Mouse (Mus musculus): ENCODE measurements around the gene Tspear. TPM values are rescaled to one million over a fixed set of nuclear protein-coding genes. Genes with fewer than 3 reads are reported as not detected.
"Not testable (repeated sequence)": the region's sequence is repeated elsewhere in the genome, so short reads cannot be mapped to it uniquely, and the experiment has no call there.

The Tspear gene
- total and polyA plus RNA-seq, 3 experiments = 1.8 to 3.8 TPM; not detected in 1

- peak in 2 of 3 experiments; percentile 38 to 46; a peak in 4 of 6 replicates for TF ChIP-seq CTCF (IDR thresholded peaks at IDR 0.05 in 2 of 3, conservative IDR thresholded peaks at IDR 0.05 in 1 of 3; ENCODE audit: control insufficient read depth in 1 of 3, insufficient read depth in 1 of 3, low read depth in 2 of 3, low read length in 3 of 3, poor library complexity in 1 of 3, severe bottlenecking in 1 of 3)
Measured at GRCm38 (mm10) chr10:77728280-77728679, 41.9 kb downstream of the Tspear start (continued).

- Histone ChIP-seq H3K27me3 (ENCODE audit: control insufficient read depth in 1 of 2, insufficient read depth in 2 of 2, low read length in 2 of 2) (peaks cover 5 to 10% of the 10 kb centered on the region in 2 experiments), H3K9me3 (replicated peaks; ENCODE audit: insufficient read depth, low read length) (no peaks in the 10 kb centered on the region), H3K9ac (ENCODE audit: control insufficient read depth, low read depth, low read length, poor library complexity, severe bottlenecking) (no peak overlapping the region), H3K4me3 (ENCODE audit: control insufficient read depth in 1 of 2, insufficient read depth in 1 of 2, low read depth in 2 of 2, low read length in 2 of 2) (no peak overlapping the region), H3K27ac (ENCODE audit: control insufficient read depth, low read depth, low read length) (no peak overlapping the region), H3K79me2 (ENCODE audit: control insufficient read depth, insufficient read depth, low read length, poor library complexity) (no peaks in the 10 kb centered on the region), H3K36me3 (ENCODE audit: control insufficient read depth in 1 of 2, insufficient read depth in 2 of 2, low read length in 2 of 2) (no peaks in the 10 kb centered on the region), H3K4me1 (ENCODE audit: control insufficient read depth in 1 of 2, insufficient read depth in 2 of 2, low read length in 2 of 2) (no peaks in the 10 kb centered on the region)
- peak; percentile 51 for DNase-seq (ENCODE audit: low read depth, low spot score)
- TF ChIP-seq ZC3H11A (IDR thresholded peaks at IDR 0.05; ENCODE audit: low read depth, low read length) (peak; percentile 17), CTCF (IDR thresholded peaks at IDR 0.05 in 2 of 3, conservative IDR thresholded peaks at IDR 0.05 in 1 of 3; ENCODE audit: control insufficient read depth in 1 of 3, insufficient read depth in 1 of 3, low read depth in 2 of 3, low read length in 3 of 3, poor library complexity in 1 of 3, severe bottlenecking in 1 of 3) (peak; percentile 74 to 91 (median 88)), SMC3 (IDR thresholded peaks at IDR 0.05; ENCODE audit: low read depth, low read length) (peak; percentile 62), GATA1 (IDR thresholded peaks at IDR 0.05; ENCODE audit: low read depth, low read length) (no peak), RAD21 (IDR thresholded peaks at IDR 0.05; ENCODE audit: low read depth, low read length) (peak; percentile 26)
Measured at GRCm38 (mm10) chr10:77729241-77729640, 42.9 kb downstream of the Tspear start.

GRCm38 (mm10) chr10:77735928-77736327 lies 49.6 kb downstream of the Tspear start:
- Histone ChIP-seq H3K9ac (ENCODE audit: control insufficient read depth, low read depth, low read length, poor library complexity, severe bottlenecking) (no peak overlapping the region), H3K79me2 (ENCODE audit: control insufficient read depth, insufficient read depth, low read length, poor library complexity) (no peaks in the 10 kb centered on the region), H3K27me3 (ENCODE audit: control insufficient read depth in 1 of 2, insufficient read depth in 2 of 2, low read length in 2 of 2) (peaks cover 5 to 12% of the 10 kb centered on the region in 2 experiments), H3K9me3 (replicated peaks; ENCODE audit: insufficient read depth, low read length) (no peaks in the 10 kb centered on the region), H3K27ac (ENCODE audit: control insufficient read depth, low read depth, low read length) (no peak overlapping the region), H3K4me1 (ENCODE audit: control insufficient read depth in 1 of 2, insufficient read depth in 2 of 2, low read length in 2 of 2) (no peaks in the 10 kb centered on the region), H3K4me3 (ENCODE audit: control insufficient read depth in 1 of 2, insufficient read depth in 1 of 2, low read depth in 2 of 2, low read length in 2 of 2) (no peak overlapping the region), H3K36me3 (ENCODE audit: control insufficient read depth in 1 of 2, insufficient read depth in 2 of 2, low read length in 2 of 2) (no peaks in the 10 kb centered on the region)
- no peak for TF ChIP-seq CHD1 (IDR thresholded peaks at IDR 0.05; ENCODE audit: low read depth, low read length)
- TF ChIP-seq MXI1 (IDR thresholded peaks at IDR 0.05; ENCODE audit: low read depth, low read length) = no peak
- TF ChIP-seq POLR2AphosphoS5 (IDR thresholded peaks at IDR 0.05; ENCODE audit: borderline replicate concordance, low read depth, low read length) = no peak
- TF ChIP-seq EP300 (IDR thresholded peaks at IDR 0.05; ENCODE audit: low read depth in 1 of 2, low read length in 2 of 2) = no peak
- no peak for TF ChIP-seq TAL1 (IDR thresholded peaks at IDR 0.05; ENCODE audit: low read length)
- no peak for TF ChIP-seq USF2 (IDR thresholded peaks at IDR 0.05; ENCODE audit: borderline replicate concordance in 1 of 2, insufficient read depth in 1 of 2, low read depth in 1 of 2, low read length in 2 of 2)
- DNase-seq (ENCODE audit: low read depth, low spot score) = no peak

DNA sequence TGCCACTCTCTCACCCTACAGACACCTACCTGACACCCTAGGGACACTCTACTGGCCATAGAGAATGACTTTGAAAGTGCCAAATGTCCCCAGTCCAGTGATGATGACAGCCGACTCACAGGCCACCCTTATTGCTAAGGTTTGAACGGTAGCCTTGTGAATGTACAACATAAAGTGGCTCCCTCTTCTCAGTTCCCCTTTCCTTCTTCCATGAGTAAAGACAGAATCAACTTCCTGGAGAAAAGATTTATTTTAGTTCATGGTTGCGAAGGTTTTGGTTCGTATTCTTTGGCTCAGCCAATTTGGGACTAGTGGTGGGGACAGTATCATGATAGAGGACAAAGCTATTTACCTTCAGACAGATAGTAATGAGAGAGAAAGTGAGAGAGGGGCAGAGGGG lies 52.6 kb downstream of the Tspear start:
- no peak overlapping the region for H3K9ac ChIP-seq (ENCODE audit: control insufficient read depth, low read depth, low read length, poor library complexity, severe bottlenecking)
- H3K9me3 ChIP-seq (replicated peaks; ENCODE audit: insufficient read depth, low read length) = no peaks in the 10 kb centered on the region
- no peak for DNase-seq (ENCODE audit: low read depth, low spot score)
- H3K79me2 ChIP-seq (ENCODE audit: control insufficient read depth, insufficient read depth, low read length, poor library complexity) = no peaks in the 10 kb centered on the region
- no peak overlapping the region for H3K4me3 ChIP-seq (ENCODE audit: control insufficient read depth in 1 of 2, insufficient read depth in 1 of 2, low read depth in 2 of 2, low read length in 2 of 2)
- peaks cover 4 to 10% of the 10 kb centered on the region in 2 experiments for H3K27me3 ChIP-seq (ENCODE audit: control insufficient read depth in 1 of 2, insufficient read depth in 2 of 2, low read length in 2 of 2)
- H3K4me1 ChIP-seq (ENCODE audit: control insufficient read depth in 1 of 2, insufficient read depth in 2 of 2, low read length in 2 of 2) = no peaks in the 10 kb centered on the region
- H3K27ac ChIP-seq (ENCODE audit: control insufficient read depth, low read depth, low read length) = no peak overlapping the region
- no peaks in the 10 kb centered on the region for H3K36me3 ChIP-seq (ENCODE audit: control insufficient read depth in 1 of 2, insufficient read depth in 2 of 2, low read length in 2 of 2)
- TF ChIP-seq MAZ (IDR thresholded peaks at IDR 0.05; ENCODE audit: low read depth, low read length) = no peak
- TF ChIP-seq CHD2 (IDR thresholded peaks at IDR 0.05; ENCODE audit: low read length) = no peak
- no peak for TF ChIP-seq E2F4 (IDR thresholded peaks at IDR 0.05; ENCODE audit: borderline replicate concordance, low read depth, low read length)
- no peak for TF ChIP-seq ETS1 (IDR thresholded peaks at IDR 0.05; ENCODE audit: low read depth, low read length)
- no peak for TF ChIP-seq ZKSCAN1 (IDR thresholded peaks at IDR 0.05; ENCODE audit: low read depth, low read length)

GRCm38 (mm10) chr10:77741924-77742688 lies 55.7 kb downstream of the Tspear start, which contains the start of gene Gm18596:
Gene Gm18596, minus strand, starts transcription at chr10:77742638.
- peaks cover 4 to 12% of the 10 kb centered on the region in 2 experiments for H3K27me3 ChIP-seq (ENCODE audit: control insufficient read depth in 1 of 2, insufficient read depth in 2 of 2, low read length in 2 of 2)

More at GRCm38 (mm10) chr10:77741924-77742688, 55.7 kb downstream of the Tspear start, which contains the start of gene Gm18596:
- DNase-seq (ENCODE audit: low read depth, low spot score); H3K36me3 ChIP-seq (ENCODE audit: control insufficient read depth in 1 of 2, insufficient read depth in 2 of 2, low read length in 2 of 2); H3K4me1 ChIP-seq (ENCODE audit: control insufficient read depth in 1 of 2, insufficient read depth in 2 of 2, low read length in 2 of 2); H3K9ac ChIP-seq (ENCODE audit: control insufficient read depth, low read depth, low read length, poor library complexity, severe bottlenecking); H3K79me2 ChIP-seq (ENCODE audit: control insufficient read depth, insufficient read depth, low read length, poor library complexity); H3K9me3 ChIP-seq (replicated peaks; ENCODE audit: insufficient read depth, low read length); H3K27ac ChIP-seq (ENCODE audit: control insufficient read depth, low read depth, low read length); H3K4me3 ChIP-seq (ENCODE audit: control insufficient read depth in 1 of 2, insufficient read depth in 1 of 2, low read depth in 2 of 2, low read length in 2 of 2): not testable (repeated sequence)
